Mouse (Mus musculus): ENCODE results near the gene Pmf1.

Pmf1 gene

DNA sequence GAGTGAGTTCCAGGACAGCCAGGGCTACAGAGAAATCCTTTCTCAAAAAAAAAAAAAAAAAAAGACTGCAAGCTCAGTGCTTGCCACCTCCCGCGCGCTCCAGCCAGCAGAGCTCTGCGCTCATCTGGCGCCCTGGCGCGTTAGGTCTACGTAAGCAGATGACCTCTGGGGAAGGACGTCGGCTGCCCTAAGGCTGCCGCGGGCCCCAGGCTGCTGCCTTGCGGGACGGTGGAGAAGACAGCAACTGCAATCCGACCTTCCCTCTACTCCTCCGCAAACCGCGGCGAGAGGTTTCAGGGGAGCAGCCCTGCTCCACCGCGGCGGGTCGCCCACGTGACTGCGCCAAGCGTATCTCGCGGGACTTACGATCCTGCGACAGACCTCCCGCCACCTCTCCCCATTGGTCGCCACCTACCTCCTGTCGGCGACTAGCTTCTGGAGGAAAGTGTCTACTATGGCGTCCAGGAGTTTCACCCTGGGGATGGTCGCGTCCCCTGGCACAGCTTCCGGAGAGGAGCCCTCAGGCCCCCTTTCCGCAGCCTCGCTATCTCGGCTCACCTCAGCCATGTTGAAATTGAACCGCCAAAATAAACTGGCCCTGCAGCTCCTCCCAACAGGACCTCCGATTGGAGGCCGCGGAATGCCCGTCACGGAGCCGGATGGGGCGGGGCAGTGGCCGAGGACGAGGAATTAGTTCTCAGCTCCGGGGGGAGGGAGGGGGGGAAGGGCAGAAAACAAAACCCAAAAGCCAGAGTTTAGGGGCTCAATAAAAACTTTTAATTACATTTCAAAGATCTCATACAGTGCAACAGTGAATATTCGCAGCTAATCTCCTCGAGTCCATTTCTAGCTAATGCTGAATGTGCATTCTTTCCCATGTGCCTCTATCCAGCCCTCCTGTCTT lies at the start of gene Pmf1:
TSS of gene Pmf1 (minus strand) at position 591 of the 904 bp plus-strand sequence.
- peak; percentile 83 for DNase-seq (ENCODE audit: low read depth, low spot score)

GRCm38 (mm10) chr3:88458778-88459219 lies 48.7 kb upstream of the Pmf1 start:
- no peak for DNase-seq (ENCODE audit: low read depth, low spot score)

DNA sequence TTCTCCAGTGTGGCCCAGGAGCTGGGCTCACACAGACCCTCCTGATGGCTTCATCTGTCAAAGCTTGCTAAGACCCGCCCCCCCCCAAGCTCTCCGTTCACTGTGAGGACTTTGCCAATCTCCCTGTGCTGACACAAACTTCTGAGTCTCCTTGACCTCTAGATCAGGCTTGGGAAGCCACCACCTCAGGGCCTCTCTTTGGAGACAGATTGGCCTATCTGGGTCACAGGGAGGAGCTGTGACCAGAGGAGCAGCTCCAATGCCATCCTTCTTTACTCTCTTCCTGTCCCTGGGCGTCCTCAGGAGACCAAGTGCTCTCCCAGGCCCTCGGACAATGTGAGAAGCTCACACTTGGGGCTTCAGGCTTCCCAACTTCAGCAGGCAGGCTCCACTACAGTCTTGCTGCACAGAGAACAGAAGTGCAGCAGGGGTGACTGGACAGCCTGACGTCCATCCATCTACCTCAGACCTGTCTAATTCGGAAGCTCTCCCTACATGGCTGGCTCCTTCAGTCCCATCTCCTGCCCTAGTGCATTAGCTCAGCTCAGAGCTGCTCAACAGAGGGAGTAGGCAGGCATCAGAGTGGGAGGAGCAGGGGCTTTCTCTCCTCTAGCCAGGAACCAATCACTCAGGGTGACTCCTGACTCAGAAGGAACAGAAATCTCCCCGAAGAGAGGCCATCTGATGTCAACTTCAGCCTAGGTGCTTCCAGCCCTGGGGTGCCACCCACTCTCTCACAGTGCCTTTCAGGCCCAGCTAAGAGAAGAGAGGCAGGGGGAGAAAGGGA lies 46.8 kb upstream of the Pmf1 start:
- no peak for DNase-seq (ENCODE audit: low read depth, low spot score)

DNA sequence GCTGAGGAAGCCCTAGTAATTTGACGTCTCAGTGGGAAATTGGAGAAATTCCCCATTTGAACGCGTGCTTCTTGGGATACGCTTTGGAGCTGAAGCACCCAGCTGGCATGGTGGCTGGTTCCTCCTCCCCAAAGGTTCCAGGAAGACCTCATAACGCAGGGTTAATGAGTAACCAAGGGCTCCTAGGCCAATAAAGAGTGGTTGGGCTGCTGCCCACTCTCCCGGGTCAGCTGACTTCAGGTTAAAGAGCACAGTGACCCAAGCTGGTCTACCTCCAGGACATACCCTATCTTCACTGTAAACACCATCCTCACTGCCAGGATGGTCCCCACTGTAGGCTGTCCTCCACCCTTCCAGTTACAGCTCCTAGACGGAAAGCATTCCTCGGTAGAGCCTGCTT lies 46.2 kb upstream of the Pmf1 start:
- DNase-seq (ENCODE audit: low read depth, low spot score): no peak

DNA sequence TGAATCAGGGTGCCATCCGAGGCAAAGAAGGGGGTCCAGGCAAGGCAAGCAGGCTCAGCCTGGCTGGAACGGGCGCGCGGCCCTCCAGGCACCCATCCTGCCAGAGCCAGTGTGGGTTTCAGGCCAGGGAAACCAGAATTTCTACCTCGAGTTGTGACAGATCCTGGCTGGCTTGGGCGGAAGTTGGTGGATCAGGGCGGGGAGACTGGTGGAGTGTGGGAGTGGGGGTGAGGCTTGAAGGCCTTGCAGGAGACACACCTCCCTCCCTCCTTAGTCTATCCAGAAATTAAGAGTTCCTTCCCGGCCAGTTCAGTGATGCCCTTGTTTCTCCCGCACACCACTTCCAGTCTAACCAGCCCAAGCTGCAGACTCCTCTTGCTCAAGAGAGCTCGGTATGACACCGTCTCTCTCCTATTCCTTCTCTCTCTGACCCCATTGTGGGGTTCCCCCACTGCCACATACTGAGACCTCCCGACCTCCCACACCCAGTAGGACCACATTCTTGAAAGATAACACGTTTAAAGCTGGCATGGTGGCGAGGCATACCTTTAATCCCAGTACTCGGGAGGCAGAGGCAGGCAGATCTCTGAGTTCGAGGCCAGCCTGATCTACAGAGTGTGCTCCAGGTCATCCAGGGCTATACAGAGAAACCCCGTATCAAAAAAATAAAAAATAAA lies 45.6 kb upstream of the Pmf1 start:
- no peak for DNase-seq (ENCODE audit: low read depth, low spot score)

GRCm38 (mm10) chr3:88454762-88455587 lies 44.8 kb upstream of the Pmf1 start:
- no peak for DNase-seq (ENCODE audit: low read depth, low spot score)

DNA sequence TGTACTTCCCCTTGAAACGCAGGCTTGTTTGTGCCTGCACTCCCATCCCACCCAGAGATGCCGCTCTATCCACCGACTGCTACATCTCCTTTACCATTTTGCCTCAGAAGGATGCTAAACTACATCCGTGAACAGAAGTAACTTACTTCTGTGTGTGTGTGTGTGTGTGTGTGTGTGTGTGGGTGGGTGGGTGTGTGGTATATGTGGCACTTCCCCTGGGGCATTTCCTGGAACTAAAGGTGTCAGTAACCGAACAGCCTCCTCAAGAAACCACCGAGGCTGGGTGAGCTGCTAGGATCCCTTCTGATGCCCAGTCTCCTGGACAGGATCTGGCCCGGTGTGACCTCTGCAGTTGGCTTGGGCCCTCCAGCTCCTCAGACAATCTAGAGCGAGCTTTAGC lies 43.9 kb upstream of the Pmf1 start:
- DNase-seq (ENCODE audit: low read depth, low spot score): no peak

DNA sequence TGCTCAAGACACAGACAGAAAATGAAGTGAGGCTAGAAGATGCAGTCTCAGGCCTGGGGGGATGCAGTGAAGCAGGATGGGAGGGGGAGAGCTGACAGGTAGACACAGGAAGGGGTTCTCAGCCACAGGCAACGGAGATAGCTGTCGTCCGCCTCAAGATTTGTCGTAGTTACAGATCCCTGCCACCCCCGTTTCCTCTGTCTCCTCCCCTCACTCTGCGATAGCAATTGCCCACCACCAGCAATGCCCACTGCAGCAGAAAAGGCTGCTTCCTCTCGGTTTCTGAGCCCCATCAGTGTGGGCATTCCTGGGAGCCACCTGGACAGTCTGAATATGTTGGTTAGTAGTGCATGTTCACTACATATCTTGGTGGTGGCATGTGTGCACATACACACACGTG lies 43.2 kb upstream of the Pmf1 start:
- no peak for DNase-seq (ENCODE audit: low read depth, low spot score)

DNA sequence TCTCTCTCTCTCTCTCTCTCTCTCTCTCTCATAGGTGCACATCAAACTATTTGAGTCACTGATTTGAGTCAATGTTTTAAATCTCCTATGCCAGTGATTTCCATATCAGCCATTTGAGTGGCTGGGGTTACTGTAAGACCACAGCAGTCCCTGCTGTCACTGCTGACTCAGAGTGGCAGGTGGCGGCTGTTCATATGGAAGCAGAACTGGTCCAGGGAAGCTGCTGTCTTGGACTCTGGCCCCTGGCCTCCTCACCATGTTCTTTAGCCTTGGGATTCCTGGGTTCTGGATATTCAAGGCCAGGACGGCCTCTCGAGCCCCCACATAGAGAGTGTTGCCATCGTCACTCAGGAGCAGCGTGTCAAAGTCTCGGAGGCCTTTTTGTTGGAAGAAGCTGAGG lies 42.6 kb upstream of the Pmf1 start:
- DNase-seq (ENCODE audit: low read depth, low spot score): no peak

DNA sequence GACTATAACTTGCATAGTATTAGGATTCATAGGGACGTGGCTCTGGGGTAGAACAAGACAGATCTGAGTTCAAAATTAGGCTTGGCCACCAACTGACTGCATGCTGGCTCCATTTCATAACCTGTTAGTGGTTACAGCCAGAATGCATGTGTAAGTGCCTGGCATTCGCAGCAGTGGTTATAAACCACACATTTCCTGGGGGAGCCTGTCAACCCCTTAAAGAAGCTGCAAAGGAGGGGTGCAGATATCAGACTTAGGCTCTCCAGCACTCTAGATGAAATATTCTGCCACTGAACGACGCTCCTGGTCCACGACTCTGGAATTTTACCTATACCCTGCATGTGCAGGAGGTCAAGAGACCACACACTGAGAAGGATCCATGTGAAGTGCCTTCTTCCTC lies 42.1 kb upstream of the Pmf1 start:
- no peak for DNase-seq (ENCODE audit: low read depth, low spot score)

DNA sequence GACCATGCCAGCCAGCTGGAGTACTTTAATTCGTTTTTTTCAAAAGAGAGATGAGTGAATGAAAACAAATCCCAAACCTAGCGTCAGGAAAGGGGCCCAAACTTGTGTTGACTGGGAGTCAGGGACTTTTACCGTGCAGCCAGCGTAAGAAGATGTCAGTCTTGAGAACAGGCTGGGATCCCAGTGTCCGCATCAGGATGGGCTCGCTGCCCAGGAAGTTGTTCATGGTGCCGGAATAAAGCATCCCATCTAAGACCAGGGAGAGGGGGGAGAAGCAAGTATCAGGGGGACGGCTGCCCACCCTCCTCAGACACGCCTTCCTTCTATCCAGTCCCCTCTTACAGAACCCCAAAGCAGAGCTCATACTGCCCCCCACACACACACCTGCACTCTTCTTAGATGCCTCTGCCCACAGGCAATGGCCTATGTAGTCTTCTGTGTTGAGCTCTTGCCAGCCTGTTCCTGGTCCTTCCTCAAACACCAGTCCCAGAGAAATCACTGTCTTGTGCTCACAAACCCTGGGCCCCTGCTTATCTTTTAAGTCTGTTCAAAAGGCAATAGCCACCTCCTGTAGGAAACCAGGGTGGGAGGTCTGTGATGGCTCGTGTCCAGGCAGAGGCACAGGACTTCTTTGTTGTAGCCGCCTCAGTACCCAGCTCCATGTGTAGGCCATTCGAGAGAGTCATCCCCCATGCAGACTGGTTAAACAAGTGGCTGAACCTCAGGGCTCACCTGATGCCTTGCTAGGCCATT lies 40.4 kb upstream of the Pmf1 start:
- no peak for DNase-seq (ENCODE audit: low read depth, low spot score)

GRCm38 (mm10) chr3:88449395-88450023 lies 39.4 kb upstream of the Pmf1 start:
- DNase-seq (ENCODE audit: low read depth, low spot score): no peak

DNA sequence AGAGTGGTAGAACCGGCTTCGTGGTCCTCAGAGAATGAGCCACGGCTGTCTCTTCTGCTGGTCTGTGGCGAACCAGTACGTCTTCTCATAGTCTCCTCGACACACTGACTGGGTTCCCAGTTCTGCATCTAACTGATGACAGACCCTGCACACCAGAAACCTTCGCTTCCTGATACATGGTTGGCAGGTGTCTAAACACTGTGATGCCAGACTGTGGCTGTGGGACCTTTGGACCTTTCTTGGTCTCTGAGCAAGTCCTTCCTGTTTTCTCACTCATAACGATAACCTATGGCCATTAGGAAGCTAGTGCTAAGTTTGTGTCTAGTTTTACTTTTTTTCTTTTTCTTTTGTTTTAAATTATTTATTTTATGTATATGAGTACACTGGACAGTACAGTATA lies 38.3 kb upstream of the Pmf1 start:
- DNase-seq (ENCODE audit: low read depth, low spot score): no peak

GRCm38 (mm10) chr3:88447676-88448183 lies 37.6 kb upstream of the Pmf1 start:
- no peak for DNase-seq (ENCODE audit: low read depth, low spot score)

DNA sequence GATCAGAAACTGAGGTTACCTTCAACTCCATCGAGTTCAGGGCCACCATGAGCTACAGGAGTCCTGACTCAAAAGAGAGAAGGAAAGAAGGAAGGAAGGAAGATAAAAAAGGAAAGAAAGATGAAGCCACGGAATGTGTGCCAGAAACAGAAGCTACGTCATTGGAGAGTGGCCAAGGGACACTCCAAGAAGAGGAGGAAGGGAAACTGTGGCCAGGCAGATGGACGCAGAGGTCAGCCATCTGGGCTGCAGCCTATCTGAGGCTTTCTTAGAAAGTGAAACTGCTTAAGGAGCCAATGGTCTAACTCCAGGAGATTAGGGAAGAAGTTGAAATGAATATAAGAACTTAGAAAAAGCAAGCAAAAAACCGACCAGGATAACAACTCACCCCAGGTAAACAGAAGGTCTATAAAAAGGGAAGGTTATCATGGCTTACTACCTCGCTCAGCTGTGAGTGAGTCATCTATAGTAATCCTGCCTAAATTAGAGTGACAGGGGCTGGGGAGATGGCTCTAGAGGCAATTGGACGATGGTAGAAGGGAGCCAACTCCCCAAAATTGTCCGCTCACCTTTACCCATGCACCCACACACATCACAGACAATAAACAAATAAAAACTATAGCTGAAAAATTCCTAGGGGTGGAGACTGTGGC lies 36.5 kb upstream of the Pmf1 start:
- DNase-seq (ENCODE audit: low read depth, low spot score): no peak

DNA sequence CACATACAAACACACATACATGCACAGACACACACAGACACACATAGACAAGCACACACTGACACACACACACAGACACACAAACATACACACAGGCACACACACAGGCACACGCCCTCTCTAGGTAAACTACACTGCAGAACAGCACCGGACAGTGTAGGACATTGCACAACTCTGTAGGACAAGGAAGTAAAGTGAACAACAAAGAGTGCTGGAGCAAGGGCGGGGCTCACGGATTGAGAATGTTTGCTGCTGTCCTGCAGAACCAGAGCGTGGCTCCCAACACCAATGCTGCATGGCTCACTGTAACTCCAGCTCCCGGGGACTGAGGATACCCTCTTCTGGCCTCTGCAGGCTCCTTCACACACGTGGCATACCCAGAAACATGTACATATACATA lies 32.8 kb upstream of the Pmf1 start:
- DNase-seq (ENCODE audit: low read depth, low spot score): no peak

- no peak for DNase-seq (ENCODE audit: low read depth, low spot score)
These were observed 32.4 kb upstream of the Pmf1 start for GRCm38 (mm10) chr3:88442488-88442887.

- no peak for DNase-seq (ENCODE audit: low read depth, low spot score)
These were observed 30.6 kb upstream of the Pmf1 start for GRCm38 (mm10) chr3:88440500-88441381.

Measured in c-Kit-negative CD71-positive TER-119-positive erythroid progenitor cells, embryonic 14.5 days (primary cell).